Mouse (Mus musculus): ENCODE results near the gene Selenoh.

The Selenoh gene

DNA sequence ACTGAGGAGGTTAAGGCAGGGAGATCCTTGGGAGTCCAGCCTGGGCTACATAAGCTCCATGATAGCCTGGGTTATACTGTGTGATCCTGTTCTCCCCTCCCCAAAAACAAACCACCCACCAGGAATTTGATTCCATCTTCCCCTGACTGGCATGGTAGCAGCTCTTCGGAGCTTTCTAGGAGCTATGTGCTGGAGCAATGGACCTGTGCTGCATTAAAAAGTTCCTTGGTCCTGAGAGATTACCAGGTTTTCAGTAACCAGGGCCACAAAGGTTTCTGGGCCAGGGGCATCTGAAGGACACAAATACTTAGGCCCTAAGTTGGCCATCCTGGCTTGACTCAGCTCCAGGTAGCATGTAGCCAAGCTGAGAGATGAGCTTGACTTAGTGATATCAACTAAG, 38.6 kb downstream of the Selenoh start:
- no peak for DNase-seq (ENCODE audit: low spot score)

DNA sequence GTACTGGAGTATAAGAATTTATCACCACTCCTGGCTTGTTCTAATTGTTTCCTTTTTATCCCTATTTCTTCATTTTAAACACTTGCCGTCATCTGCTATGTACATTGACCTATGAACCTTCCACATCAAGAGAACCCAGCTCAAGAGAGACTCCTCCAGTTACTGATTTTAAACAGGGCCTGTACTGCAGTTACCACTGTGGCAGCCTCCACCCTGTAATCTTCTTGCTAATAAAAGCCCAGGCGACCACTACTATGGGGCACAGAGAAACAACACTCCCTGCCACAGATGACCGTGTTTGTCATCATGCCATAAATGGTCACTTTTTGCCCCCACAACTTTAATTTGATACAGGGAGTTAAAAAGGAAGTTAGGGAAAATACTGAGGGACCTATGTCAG, 43.5 kb downstream of the Selenoh start:
- DNase-seq (ENCODE audit: low spot score), result no peak

DNA sequence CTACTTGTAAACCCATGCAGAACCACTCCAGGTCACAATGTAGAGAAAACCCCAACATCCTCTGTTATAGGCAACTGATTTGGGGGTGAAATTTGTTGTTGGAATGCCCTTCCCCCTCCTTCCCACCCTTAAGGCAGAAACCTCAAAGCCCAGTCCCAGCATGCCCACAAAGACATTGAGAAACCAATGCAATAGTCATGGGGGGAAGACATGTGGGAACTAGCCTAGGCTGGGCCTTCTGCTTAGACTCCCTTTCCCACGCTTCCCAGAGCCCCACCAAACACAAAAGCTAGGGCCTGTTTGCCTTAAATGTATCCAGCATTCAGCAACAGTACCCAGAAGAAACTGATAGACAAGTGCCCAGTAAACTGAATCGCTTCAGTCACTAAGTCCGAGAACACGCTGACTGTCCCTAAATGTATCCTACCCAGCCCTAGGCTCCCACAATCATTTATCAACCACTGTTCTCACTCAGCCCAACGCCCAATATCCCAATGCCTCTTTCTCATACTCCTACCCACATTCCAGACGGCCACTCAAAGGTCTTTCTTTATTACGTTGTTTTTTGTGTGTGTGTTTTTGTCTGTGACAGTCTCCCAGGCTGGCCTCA, 44.1 kb downstream of the Selenoh start:
- no peak for DNase-seq (ENCODE audit: low spot score)

DNA sequence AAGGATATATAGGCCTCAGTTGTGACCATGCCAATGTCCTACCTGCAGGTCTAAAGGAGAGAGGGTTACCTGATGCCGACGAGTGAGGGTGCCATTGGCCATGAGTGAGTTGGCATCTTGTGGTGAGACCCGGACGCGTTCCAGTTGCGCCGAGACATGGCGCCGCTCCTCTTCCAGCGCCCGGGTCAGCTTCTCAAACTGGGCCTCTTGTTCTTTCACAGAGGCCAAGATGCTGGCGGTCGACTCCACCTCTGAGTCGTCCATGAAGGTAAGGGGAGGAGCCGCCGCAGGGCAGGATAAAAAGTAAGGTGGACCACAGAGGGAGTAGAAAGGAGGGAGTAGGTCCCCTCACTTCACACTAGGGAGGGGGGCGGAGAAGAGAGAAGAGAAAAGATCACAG, 46.4 kb downstream of the Selenoh start:
- DNase-seq (ENCODE audit: low spot score), result no peak

DNA sequence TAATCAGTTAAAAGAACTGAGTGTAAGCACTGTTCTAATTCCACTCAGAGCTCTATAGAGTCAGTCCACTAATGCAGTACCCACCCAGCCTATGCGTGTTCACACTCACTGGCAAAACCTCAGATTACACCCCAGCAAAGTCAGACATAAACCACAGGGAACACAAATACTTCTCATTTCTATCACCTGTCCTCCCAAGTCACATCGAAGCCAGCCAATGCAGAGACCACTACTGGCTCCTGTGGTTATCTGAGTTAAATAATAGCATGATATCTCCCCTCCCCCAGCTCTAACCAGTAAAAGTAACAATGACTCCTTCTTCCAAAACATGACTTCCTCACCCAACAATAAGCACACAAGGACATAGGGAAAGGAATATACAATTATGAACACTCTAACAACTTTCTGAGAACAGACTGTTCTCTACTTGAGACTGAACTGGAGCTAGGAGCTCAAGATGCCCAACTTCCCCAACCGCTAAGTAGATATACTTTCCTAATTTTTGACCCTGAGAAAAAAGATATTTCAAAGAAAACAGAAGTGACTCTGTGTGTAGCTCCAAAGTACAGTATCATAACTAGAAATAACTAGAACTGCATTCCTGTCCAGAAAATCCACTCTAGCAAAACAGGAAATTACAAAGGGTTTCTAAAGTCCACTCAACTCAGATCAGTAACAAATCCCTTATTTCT, 47.0 kb downstream of the Selenoh start:
- no peak for DNase-seq (ENCODE audit: low spot score)

DNA sequence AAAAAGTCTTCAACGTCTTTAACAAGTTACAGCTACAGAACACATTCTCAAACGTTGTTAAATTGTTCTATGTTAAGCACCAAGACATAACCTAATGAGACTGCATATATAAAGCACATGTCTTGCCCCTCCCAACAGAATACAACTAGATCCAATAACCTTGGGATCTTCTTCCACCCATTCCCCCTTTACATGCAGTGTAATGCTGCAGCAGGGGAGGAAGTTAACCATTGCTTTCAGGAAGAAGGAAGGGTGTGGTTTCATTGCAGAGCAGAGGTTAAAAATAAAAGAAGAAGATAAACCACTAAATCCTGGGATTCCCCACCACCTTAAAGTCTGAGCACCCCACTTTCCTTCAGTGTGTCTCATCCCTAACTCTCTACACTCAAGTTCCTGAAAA, 47.9 kb downstream of the Selenoh start:
- no peak for DNase-seq (ENCODE audit: low spot score)

DNA sequence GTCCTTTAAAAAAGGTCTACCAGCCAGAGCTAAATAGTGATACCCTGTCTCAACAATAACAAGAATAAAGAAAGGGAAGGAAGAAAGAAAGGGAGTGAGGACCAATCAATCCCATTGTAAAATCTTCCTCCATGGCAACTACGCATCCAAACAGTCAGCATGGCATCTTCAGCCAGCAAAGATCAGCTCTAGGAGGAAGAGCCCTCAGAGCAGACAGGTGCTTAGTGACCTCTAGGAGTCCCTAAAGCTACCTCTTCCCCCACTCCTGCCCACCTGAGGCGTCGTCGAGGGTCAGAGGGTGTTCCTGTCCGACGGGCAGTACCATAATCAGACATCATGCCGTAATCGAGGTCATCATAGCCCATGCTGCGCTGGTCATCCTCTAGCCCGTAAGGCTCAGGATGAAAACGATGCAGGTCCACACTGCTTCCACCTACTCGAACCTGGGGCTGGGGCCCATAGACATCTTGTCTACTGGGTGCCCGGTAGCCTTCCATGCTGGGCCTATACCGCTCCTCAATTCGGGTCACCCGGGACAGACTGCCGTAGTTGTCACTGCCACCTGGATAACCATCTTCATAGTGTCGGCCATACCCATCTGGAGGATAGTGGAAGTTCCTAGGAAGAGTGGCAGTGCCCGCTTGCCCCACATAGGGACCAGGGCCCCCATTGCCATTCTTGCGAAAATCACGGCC, 50.8 kb downstream of the Selenoh start:
- no peak for DNase-seq (ENCODE audit: low spot score)

Data from layer of hippocampus, adult 9-10 months (tissue).